Mouse (Mus musculus): Measurements from ENCODE around the gene Rhot1. TPM values are rescaled to one million over a fixed set of nuclear protein-coding genes. Genes with fewer than 3 reads are reported as not detected.

The Rhot1 gene
- polyA plus RNA-seq, 1 experiment from 2014 or later = 60.5 TPM

GRCm38 (mm10) chr11:80299513-80300235, 90.9 kb downstream of the Rhot1 start:
- ATAC-seq = no peak
- peaks cover 55% of the 10 kb centered on the region for H3K4me1 ChIP-seq
- H3K4me2 ChIP-seq = peak overlapping the region; percentile 88
- WGBS = 3% methylated on average over 12 of the region's 12 CpGs
- peak overlapping the region; percentile 84 for H3K4me3 ChIP-seq
- H3K36me3 ChIP-seq (ENCODE audit: poor library complexity, severe bottlenecking) = peaks cover 8% of the 10 kb centered on the region; the same call in 1 of the 2 replicates
- H3K27ac ChIP-seq = peak overlapping the region; percentile 87
- 0 out of 2 replicates have a peak, but pooled peaks cover 4% of the 10 kb centered on the region for H3K9me3 ChIP-seq (replicated peaks)
- H3K9ac ChIP-seq = 0 out of 2 replicates have a peak overlapping the region, but pooled peaks have one; percentile 89
- no peaks in the 10 kb centered on the region for H3K27me3 ChIP-seq

GRCm38 (mm10) chr11:80300551-80301315, 91.9 kb downstream of the Rhot1 start, which contains the start of gene Rhbdl3:
Gene Rhbdl3 (plus strand): TSS chr11:80300912.
- Histone ChIP-seq H3K27me3 (no peaks in the 10 kb centered on the region), H3K4me2 (peak within 1 kb of the TSS; percentile 88), H3K4me3 (peak within 1 kb of the TSS; percentile 84), H3K9me3 (replicated peaks) (0 out of 2 replicates have a peak, but pooled peaks cover 4% of the 10 kb centered on the region), H3K36me3 (ENCODE audit: poor library complexity, severe bottlenecking) (peaks cover 19% of the 10 kb centered on the region; the same call in 1 of the 2 replicates), H3K9ac (peak within 1 kb of the TSS; percentile 89), H3K27ac (peak within 1 kb of the TSS; percentile 87), H3K4me1 (peaks cover 45% of the 10 kb centered on the region)
- peak; percentile 61 for ATAC-seq
- under 1% methylated on average over 66 of the region's 81 CpGs for WGBS

- 0 out of 2 replicates have a peak, but pooled peaks cover 4% of the 10 kb centered on the region for H3K9me3 ChIP-seq (replicated peaks)
- peak; percentile 43 for ATAC-seq
- peak overlapping the region; percentile 84 for H3K4me3 ChIP-seq
- H3K27me3 ChIP-seq = no peaks in the 10 kb centered on the region
- peak overlapping the region; percentile 88 for H3K4me2 ChIP-seq
- peaks cover 20% of the 10 kb centered on the region; the same call in 1 of the 2 replicates for H3K36me3 ChIP-seq (ENCODE audit: poor library complexity, severe bottlenecking)
- peak overlapping the region; percentile 89 for H3K9ac ChIP-seq
- peaks cover 40% of the 10 kb centered on the region for H3K4me1 ChIP-seq
- peak overlapping the region; percentile 87 for H3K27ac ChIP-seq
- WGBS = 1% methylated on average over 47 of the region's 53 CpGs
Measured at GRCm38 (mm10) chr11:80301316-80302045, 92.7 kb downstream of the Rhot1 start.

GRCm38 (mm10) chr11:80302046-80302390, 93.2 kb downstream of the Rhot1 start:
- peak overlapping the region; percentile 87 for H3K27ac ChIP-seq
- peaks cover 20% of the 10 kb centered on the region; the same call in 1 of the 2 replicates for H3K36me3 ChIP-seq (ENCODE audit: poor library complexity, severe bottlenecking)
- 0 out of 2 replicates have a peak, but pooled peaks have one; percentile 9 for ATAC-seq
- WGBS = under 1% methylated on average over 9 of the region's 9 CpGs
- H3K27me3 ChIP-seq = no peaks in the 10 kb centered on the region
- H3K4me3 ChIP-seq = peak overlapping the region; percentile 84
- peak overlapping the region; percentile 88 for H3K4me2 ChIP-seq
- H3K4me1 ChIP-seq = peaks cover 40% of the 10 kb centered on the region
- H3K9me3 ChIP-seq (replicated peaks) = 0 out of 2 replicates have a peak, but pooled peaks cover 4% of the 10 kb centered on the region
- H3K9ac ChIP-seq = peak overlapping the region; percentile 89

- peak; percentile 88 for ATAC-seq
- H3K4me3 ChIP-seq = peak overlapping the region; percentile 84
- peak overlapping the region; percentile 88 for H3K4me2 ChIP-seq
- 0 out of 2 replicates have a peak overlapping the region, but pooled peaks have one; percentile 87 for H3K27ac ChIP-seq
- peak overlapping the region; percentile 89 for H3K9ac ChIP-seq
- WGBS = 4% methylated on average over 11 of the region's 11 CpGs
- H3K9me3 ChIP-seq (replicated peaks) = 0 out of 2 replicates have a peak, but pooled peaks cover 4% of the 10 kb centered on the region
- H3K36me3 ChIP-seq (ENCODE audit: poor library complexity, severe bottlenecking) = peaks cover 20% of the 10 kb centered on the region; the same call in 1 of the 2 replicates
- H3K4me1 ChIP-seq = peaks cover 40% of the 10 kb centered on the region
- H3K27me3 ChIP-seq = no peaks in the 10 kb centered on the region
Measured at GRCm38 (mm10) chr11:80302536-80302935, 93.7 kb downstream of the Rhot1 start.

GRCm38 (mm10) chr11:80303746-80304145, 94.9 kb downstream of the Rhot1 start:
- peaks cover 38% of the 10 kb centered on the region for H3K4me1 ChIP-seq
- H3K4me2 ChIP-seq = no peak overlapping the region
- 0 out of 2 replicates have a peak, but pooled peaks cover 4% of the 10 kb centered on the region for H3K9me3 ChIP-seq (replicated peaks)
- H3K4me3 ChIP-seq = no peak overlapping the region
- no peak for ATAC-seq
- H3K27ac ChIP-seq = no peak overlapping the region
- H3K9ac ChIP-seq = no peak overlapping the region
- 89% methylated on average over 3 of the region's 3 CpGs for WGBS
- H3K36me3 ChIP-seq (ENCODE audit: poor library complexity, severe bottlenecking) = peaks cover 27% of the 10 kb centered on the region; the same call in 1 of the 2 replicates
- no peaks in the 10 kb centered on the region for H3K27me3 ChIP-seq

- ATAC-seq = no peak
- Histone ChIP-seq H3K9ac (no peak overlapping the region), H3K4me3 (no peak overlapping the region), H3K4me1 (peaks cover 31% of the 10 kb centered on the region), H3K36me3 (ENCODE audit: poor library complexity, severe bottlenecking) (peaks cover 30% of the 10 kb centered on the region), H3K9me3 (replicated peaks) (0 out of 2 replicates have a peak, but pooled peaks cover 4% of the 10 kb centered on the region), H3K4me2 (no peak overlapping the region), H3K27ac (0 out of 2 replicates have a peak overlapping the region, but pooled peaks have one; percentile 14), H3K27me3 (no peaks in the 10 kb centered on the region)
- 76% methylated on average over 10 of the region's 10 CpGs for WGBS
Measured at GRCm38 (mm10) chr11:80304846-80305245, 96.0 kb downstream of the Rhot1 start.

- Histone ChIP-seq H3K27ac (no peak overlapping the region), H3K36me3 (ENCODE audit: poor library complexity, severe bottlenecking) (peaks cover 30% of the 10 kb centered on the region), H3K4me3 (no peak overlapping the region), H3K27me3 (no peaks in the 10 kb centered on the region), H3K9me3 (replicated peaks) (0 out of 2 replicates have a peak, but pooled peaks cover 4% of the 10 kb centered on the region), H3K4me2 (no peak overlapping the region), H3K9ac (no peak overlapping the region), H3K4me1 (peaks cover 41% of the 10 kb centered on the region)
- no peak for ATAC-seq
- 72% methylated on average over 6 of the region's 6 CpGs for WGBS
Measured at GRCm38 (mm10) chr11:80308537-80308936, 99.7 kb downstream of the Rhot1 start.

- no peak overlapping the region for H3K4me3 ChIP-seq
- H3K9ac ChIP-seq = peak overlapping the region; percentile 18; the same call in 1 of the 2 replicates
- no peak overlapping the region for H3K4me2 ChIP-seq
- H3K27ac ChIP-seq = peak overlapping the region; percentile 94
- H3K9me3 ChIP-seq (replicated peaks) = no peaks in the 10 kb centered on the region
- ATAC-seq = 0 out of 2 replicates have a peak, but pooled peaks have one; percentile 14
- H3K36me3 ChIP-seq (ENCODE audit: poor library complexity, severe bottlenecking) = peaks cover 10% of the 10 kb centered on the region
- no peaks in the 10 kb centered on the region for H3K27me3 ChIP-seq
- peaks cover 68% of the 10 kb centered on the region for H3K4me1 ChIP-seq
- WGBS = 42% methylated on average over 4 of the region's 4 CpGs
Measured at GRCm38 (mm10) chr11:80311271-80311670, 102.5 kb downstream of the Rhot1 start.

- peak overlapping the region; percentile 94 for H3K27ac ChIP-seq
- H3K4me3 ChIP-seq = no peak overlapping the region
- peaks cover 10% of the 10 kb centered on the region for H3K36me3 ChIP-seq (ENCODE audit: poor library complexity, severe bottlenecking)
- H3K27me3 ChIP-seq = no peaks in the 10 kb centered on the region
- ATAC-seq = no peak
- H3K4me1 ChIP-seq = peaks cover 75% of the 10 kb centered on the region
- no peak overlapping the region for H3K4me2 ChIP-seq
- H3K9ac ChIP-seq = no peak overlapping the region
- 14% methylated on average over 2 of the region's 2 CpGs for WGBS
- no peaks in the 10 kb centered on the region for H3K9me3 ChIP-seq (replicated peaks)
Measured at GRCm38 (mm10) chr11:80312049-80312448, 103.2 kb downstream of the Rhot1 start.

- Histone ChIP-seq H3K4me2 (no peak overlapping the region), H3K9me3 (replicated peaks) (no peaks in the 10 kb centered on the region), H3K27me3 (no peaks in the 10 kb centered on the region), H3K27ac (peak overlapping the region; percentile 94), H3K4me1 (peaks cover 78% of the 10 kb centered on the region), H3K36me3 (ENCODE audit: poor library complexity, severe bottlenecking) (peaks cover 10% of the 10 kb centered on the region), H3K9ac (no peak overlapping the region), H3K4me3 (no peak overlapping the region)
- ATAC-seq = no peak
- 13% methylated on average over 6 of the region's 6 CpGs for WGBS
Measured at GRCm38 (mm10) chr11:80312565-80312964, 103.7 kb downstream of the Rhot1 start.

All from forebrain, embryonic 13.5 days (tissue).